ENCODE assay signal across 26 mouse cellular contexts in the genomic region with DNA sequence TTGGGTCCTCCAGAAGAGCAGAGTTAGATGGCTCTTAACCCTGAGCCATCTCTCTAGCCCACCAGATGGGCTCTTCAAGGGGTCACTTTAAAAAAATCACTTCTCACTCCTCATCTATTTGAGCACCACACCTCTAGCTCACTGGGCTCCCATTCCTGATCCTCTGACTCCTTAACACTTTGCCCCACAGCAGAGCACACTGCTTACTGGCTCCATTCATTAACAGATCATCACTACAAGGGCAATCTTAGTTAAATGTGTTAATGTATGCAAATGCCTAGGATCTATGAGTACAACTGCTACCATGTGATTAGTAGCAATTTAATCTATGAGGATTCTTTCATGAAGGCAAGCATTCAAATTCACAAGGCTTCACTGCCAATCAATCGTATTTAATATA. TPM values are rescaled to one million over a fixed set of nuclear protein-coding genes. Genes with fewer than 3 reads are reported as not detected.
DNase-seq lines count a peak whose midpoint lies in the region; ATAC-seq lines count a peak whose summit lies in the region.
"Had no signal": no experiment of that assay in that cellular context is flagged by ENCODE, and none has a peak within 500 bp of the region (broad histone marks: within the 10 kb centered on the region; RNA-seq: fewer than 3 reads in every experiment).

No protein-coding gene starts in this region.

- no peaks in the 10 kb centered on the region for H3K9me3 ChIP-seq in forebrain, embryonic 12.5 days
- peaks cover 6% of the 10 kb centered on the region; the same call in 1 of the 2 replicates for H3K9me3 ChIP-seq in forebrain, embryonic 10.5 days
- H3K9me3 ChIP-seq in forebrain, embryonic 16.5 days (ENCODE audit: control insufficient read depth, low read length): peaks cover 3% of the 10 kb centered on the region; the same call in 1 of the 2 replicates
- no peaks in the 10 kb centered on the region for H3K9me3 ChIP-seq in forebrain, embryonic 14.5 days (replicated peaks; ENCODE audit: control insufficient read depth, low read length)
- no peaks in the 10 kb centered on the region for H3K9me3 ChIP-seq in midbrain, embryonic 11.5 days (ENCODE audit: control insufficient read depth, low read length)
- H3K9me3 ChIP-seq in midbrain, embryonic 10.5 days (replicated peaks): 0 out of 2 replicates have a peak, but pooled peaks cover 5% of the 10 kb centered on the region
- H3K9me3 ChIP-seq: embryonic facial prominence, embryonic 13.5 days; embryonic facial prominence, embryonic 15.5 days; forebrain, embryonic 15.5 days; G1E had no signal

- peaks cover 8% of the 10 kb centered on the region; the same call in 1 of the 2 replicates for H3K4me1 ChIP-seq in forebrain, embryonic 12.5 days
- peaks cover 8% of the 10 kb centered on the region for H3K4me1 ChIP-seq in forebrain, embryonic 10.5 days
- 0 out of 2 replicates have a peak, but pooled peaks cover 2% of the 10 kb centered on the region for H3K4me1 ChIP-seq in forebrain, embryonic 16.5 days (replicated peaks; ENCODE audit: control insufficient read depth, insufficient read depth, low read length)
- no peaks in the 10 kb centered on the region for H3K4me1 ChIP-seq in forebrain, embryonic 14.5 days (ENCODE audit: control insufficient read depth, insufficient read depth, low read length)
- no peaks in the 10 kb centered on the region for H3K4me1 ChIP-seq in midbrain, embryonic 11.5 days (ENCODE audit: control insufficient read depth, insufficient read depth, low read length)
- peaks cover 6% of the 10 kb centered on the region for H3K4me1 ChIP-seq in midbrain, embryonic 10.5 days

- H3K36me3 ChIP-seq in forebrain, embryonic 12.5 days (replicated peaks): peaks cover 17% of the 10 kb centered on the region
- peaks cover 51% of the 10 kb centered on the region for H3K36me3 ChIP-seq in forebrain, embryonic 10.5 days (replicated peaks)
- H3K36me3 ChIP-seq in forebrain, embryonic 16.5 days (ENCODE audit: control insufficient read depth, insufficient read depth): 0 out of 2 replicates have a peak, but pooled peaks cover 2% of the 10 kb centered on the region
- H3K36me3 ChIP-seq in forebrain, embryonic 14.5 days (ENCODE audit: control insufficient read depth, insufficient read depth, low read length): no peaks in the 10 kb centered on the region
- peaks cover 2% of the 10 kb centered on the region; the same call in 1 of the 2 replicates for H3K36me3 ChIP-seq in midbrain, embryonic 11.5 days (ENCODE audit: control insufficient read depth, insufficient read depth, low read length)
- H3K36me3 ChIP-seq in midbrain, embryonic 10.5 days: peaks cover 58% of the 10 kb centered on the region
- H3K36me3 ChIP-seq: forebrain, embryonic 15.5 days had no signal

- H3K4me3 ChIP-seq in forebrain, embryonic 12.5 days (replicated peaks): no peak overlapping the region
- no peak overlapping the region for H3K4me3 ChIP-seq in forebrain, embryonic 10.5 days
- H3K4me3 ChIP-seq in forebrain, embryonic 16.5 days (replicated peaks; ENCODE audit: low read length): no peak overlapping the region
- H3K4me3 ChIP-seq in forebrain, embryonic 14.5 days (ENCODE audit: low read depth, low read length): no peak overlapping the region
- H3K4me3 ChIP-seq in midbrain, embryonic 11.5 days (ENCODE audit: low read depth, low read length): no peak overlapping the region
- no peak overlapping the region for H3K4me3 ChIP-seq in midbrain, embryonic 10.5 days
- H3K4me3 ChIP-seq: embryonic facial prominence, embryonic 13.5 days; embryonic facial prominence, embryonic 15.5 days; erythroblast, embryonic 14.5 days; forebrain, embryonic 15.5 days had no signal

- WGBS in forebrain, embryonic 12.5 days: 76% methylated on average over 1 of the region's 1 CpGs
- WGBS in forebrain, embryonic 10.5 days: 96% methylated on average over 1 of the region's 1 CpGs
- WGBS in forebrain, embryonic 16.5 days: 76% methylated on average over 1 of the region's 1 CpGs
- 76% methylated on average over 1 of the region's 1 CpGs for WGBS in forebrain, embryonic 14.5 days
- WGBS in midbrain, embryonic 11.5 days: 91% methylated on average over 1 of the region's 1 CpGs
- WGBS in midbrain, embryonic 10.5 days: 94% methylated on average over 1 of the region's 1 CpGs

- no peak for DNase-seq in forebrain, embryonic 10.5 days (ENCODE audit: extremely low spot score, low spot score)
- no peak for DNase-seq in forebrain, embryonic 14.5 days (ENCODE audit: low spot score)
- peak; percentile 49 for DNase-seq in midbrain, embryonic 11.5 days (ENCODE audit: low spot score, missing footprints)
- DNase-seq in midbrain, embryonic 10.5 days (ENCODE audit: low spot score): no peak
- DNase-seq: adrenal gland, adult 8-10 months; adrenal gland, postnatal 14 days; adrenal gland, postnatal 36 days; B cell, adult 2 months; cerebellum, adult 11 months; cerebellum, adult 18-20 months; cerebellum, adult 8-10 months; cerebellum, adult 9-11 months; cerebellum, postnatal 14 days; cerebellum, postnatal 36 days; embryo, embryonic 11 days had no signal

- H3K4me2 ChIP-seq in forebrain, embryonic 12.5 days: no peak overlapping the region
- no peak overlapping the region for H3K4me2 ChIP-seq in forebrain, embryonic 16.5 days (ENCODE audit: low read length)
- H3K4me2 ChIP-seq in forebrain, embryonic 14.5 days (ENCODE audit: low read length): no peak overlapping the region
- H3K4me2 ChIP-seq in midbrain, embryonic 11.5 days: no peak overlapping the region
- H3K4me2 ChIP-seq: embryonic facial prominence, embryonic 13.5 days; embryonic facial prominence, embryonic 15.5 days; forebrain, embryonic 15.5 days had no signal

- no peak overlapping the region for H3K9ac ChIP-seq in forebrain, embryonic 12.5 days
- H3K9ac ChIP-seq in forebrain, embryonic 16.5 days (replicated peaks; ENCODE audit: low read depth, low read length): no peak overlapping the region
- H3K9ac ChIP-seq in forebrain, embryonic 14.5 days (ENCODE audit: low read length): no peak overlapping the region
- no peak overlapping the region for H3K9ac ChIP-seq in midbrain, embryonic 11.5 days (ENCODE audit: low read length)
- H3K9ac ChIP-seq: embryonic facial prominence, embryonic 13.5 days; embryonic facial prominence, embryonic 15.5 days; forebrain, embryonic 15.5 days had no signal

- H3K27ac ChIP-seq in forebrain, embryonic 12.5 days: no peak overlapping the region
- no peak overlapping the region for H3K27ac ChIP-seq in forebrain, embryonic 10.5 days
- no peak overlapping the region for H3K27ac ChIP-seq in forebrain, embryonic 16.5 days (ENCODE audit: low read length)
- no peak overlapping the region for H3K27ac ChIP-seq in forebrain, embryonic 14.5 days (ENCODE audit: low read depth, low read length)
- no peak overlapping the region for H3K27ac ChIP-seq in midbrain, embryonic 11.5 days (ENCODE audit: low read depth, low read length)
- no peak overlapping the region for H3K27ac ChIP-seq in midbrain, embryonic 10.5 days (replicated peaks)
- H3K27ac ChIP-seq: embryonic facial prominence, embryonic 13.5 days; embryonic facial prominence, embryonic 15.5 days; forebrain, embryonic 15.5 days had no signal

- ATAC-seq in forebrain, embryonic 12.5 days (ENCODE audit: low FRiP score): 0 out of 2 replicates have a peak, but pooled peaks have one; percentile 53
- ATAC-seq in forebrain, embryonic 16.5 days: 0 out of 2 replicates have a peak, but pooled peaks have one; percentile 33
- no peak for ATAC-seq in forebrain, embryonic 14.5 days
- no peak for ATAC-seq in midbrain, embryonic 11.5 days (ENCODE audit: low FRiP score)
- ATAC-seq: activated CD4-positive, CD25-positive, alpha-beta regulatory T cell, adult 4 months; CD4-positive, CD25-positive, alpha-beta regulatory T cell, adult 4 months; forebrain, embryonic 15.5 days; Patski had no signal

- H3K27me3 ChIP-seq in forebrain, embryonic 12.5 days: no peaks in the 10 kb centered on the region
- no peaks in the 10 kb centered on the region for H3K27me3 ChIP-seq in forebrain, embryonic 10.5 days (ENCODE audit: poor library complexity, severe bottlenecking)
- H3K27me3 ChIP-seq in forebrain, embryonic 16.5 days (replicated peaks; ENCODE audit: control insufficient read depth, insufficient read depth, low read length): no peaks in the 10 kb centered on the region
- no peaks in the 10 kb centered on the region for H3K27me3 ChIP-seq in forebrain, embryonic 14.5 days (replicated peaks; ENCODE audit: control insufficient read depth, insufficient read depth, low read length)
- H3K27me3 ChIP-seq in midbrain, embryonic 11.5 days (ENCODE audit: control insufficient read depth, insufficient read depth, low read length): no peaks in the 10 kb centered on the region
- H3K27me3 ChIP-seq in midbrain, embryonic 10.5 days (ENCODE audit: low read depth, poor library complexity, severe bottlenecking): no peaks in the 10 kb centered on the region
- H3K27me3 ChIP-seq: CH12.LX; embryonic facial prominence, embryonic 13.5 days; embryonic facial prominence, embryonic 15.5 days; forebrain, embryonic 15.5 days; Patski had no signal

RNA-seq across cellular contexts. Expression of a gene that starts 58.1 kb away (rescaled TPM):
- polyA plus RNA-seq in forebrain, embryonic 12.5 days (2016; fragmentation: Nextera tagmentation; extraction: Ambion mirVana): 58.8 and 59.4 TPM in 2 replicates
- polyA plus RNA-seq in forebrain, embryonic 10.5 days (2016; fragmentation: Nextera tagmentation; extraction: Ambion mirVana): 79.5 and 82.0 TPM in 2 replicates
- polyA plus RNA-seq in forebrain, embryonic 16.5 days (2015; fragmentation: Nextera tagmentation; extraction: Ambion mirVana): 56.4 and 58.3 TPM in 2 replicates
- polyA plus RNA-seq in forebrain, embryonic 14.5 days (2014; fragmentation: Nextera tagmentation; extraction: Ambion mirVana): 77.5 and 81.4 TPM in 2 replicates
- polyA plus RNA-seq in midbrain, embryonic 11.5 days (2014; fragmentation: Nextera tagmentation; extraction: Ambion mirVana): 79.6 and 80.4 TPM in 2 replicates
- 78.9 and 79.2 TPM in 2 replicates for polyA plus RNA-seq in midbrain, embryonic 10.5 days (2016; fragmentation: Nextera tagmentation; extraction: Ambion mirVana)

RNA-seq across cellular contexts. Expression of a gene that starts 58.3 kb away (rescaled TPM):
- 43.6 and 45.3 TPM in 2 replicates for polyA plus RNA-seq in forebrain, embryonic 12.5 days (2016; fragmentation: Nextera tagmentation; extraction: Ambion mirVana)
- polyA plus RNA-seq in forebrain, embryonic 10.5 days (2016; fragmentation: Nextera tagmentation; extraction: Ambion mirVana): 30.1 and 30.8 TPM in 2 replicates
- 33.3 and 44.2 TPM in 2 replicates for polyA plus RNA-seq in forebrain, embryonic 16.5 days (2015; fragmentation: Nextera tagmentation; extraction: Ambion mirVana)
- 42.2 and 43.1 TPM in 2 replicates for polyA plus RNA-seq in forebrain, embryonic 14.5 days (2014; fragmentation: Nextera tagmentation; extraction: Ambion mirVana)
- 55.3 and 55.6 TPM in 2 replicates for polyA plus RNA-seq in midbrain, embryonic 11.5 days (2014; fragmentation: Nextera tagmentation; extraction: Ambion mirVana)
- 36.4 and 38.2 TPM in 2 replicates for polyA plus RNA-seq in midbrain, embryonic 10.5 days (2016; fragmentation: Nextera tagmentation; extraction: Ambion mirVana)

Comparison
In these comparisons a context has a peak if more than half of its experiments do, and no peak if none do; other contexts are left out.
1. ATAC-seq: peak in forebrain, embryonic 12.5 days (single experiment) and forebrain, embryonic 16.5 days (single experiment); none in forebrain, embryonic 14.5 days (single experiment) and midbrain, embryonic 11.5 days (single experiment).